Mouse (Mus musculus): ENCODE measurements around the gene Asl. TPM values are rescaled to one million over a fixed set of nuclear protein-coding genes. Genes with fewer than 3 reads are reported as not detected.

Gene Asl
- total RNA-seq, 2 experiments from 2014 or later, result 20.2 to 25.7 TPM

DNA sequence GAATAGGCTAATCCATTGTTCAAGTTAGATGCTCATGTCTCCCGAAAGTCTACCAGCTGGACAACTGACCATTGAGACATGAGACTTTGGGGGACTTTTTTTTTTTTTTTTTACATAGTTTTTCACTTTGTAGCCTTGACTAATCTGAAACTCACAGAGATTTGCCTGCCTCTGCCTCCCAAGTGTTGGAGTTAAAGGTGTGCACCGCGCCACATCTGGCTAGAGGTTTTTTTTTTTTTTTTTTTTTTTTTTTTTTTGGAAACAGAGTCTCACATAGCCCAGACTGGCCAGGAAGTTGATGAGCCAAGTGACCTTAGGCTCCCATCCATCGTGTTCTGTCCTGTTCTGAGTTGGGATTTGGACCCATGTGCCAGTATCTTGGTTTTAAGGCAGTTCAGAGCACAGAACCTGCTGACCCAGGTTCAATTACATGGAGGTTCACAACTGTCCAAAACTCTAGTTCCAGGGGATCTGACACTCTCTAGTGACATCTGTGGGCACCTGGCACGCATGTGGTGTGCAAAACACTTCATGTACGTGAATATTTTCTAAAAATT is 20.9 kb downstream of the Asl start:
- no peak for ATAC-seq (ENCODE audit: poor library complexity, severe bottlenecking)

DNA sequence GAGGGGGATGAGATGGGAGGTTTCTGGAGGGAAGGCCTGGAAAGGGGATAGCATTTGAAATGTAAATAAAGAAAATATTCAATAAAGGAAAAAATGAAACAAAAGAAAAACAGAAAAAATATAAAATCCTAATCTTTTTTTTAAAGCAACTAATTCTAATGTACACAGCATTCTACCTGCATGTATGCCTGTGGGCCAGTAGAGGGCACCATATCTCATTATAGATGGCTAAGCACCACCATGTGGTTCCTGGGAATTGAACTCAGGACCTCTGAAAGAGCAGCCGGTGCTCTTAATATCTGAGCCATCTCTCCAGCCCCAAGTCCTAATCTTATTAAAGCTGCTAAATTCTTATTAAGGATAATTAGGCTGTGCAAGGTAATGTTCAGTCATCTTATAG is 21.7 kb downstream of the Asl start:
- no peak for ATAC-seq (ENCODE audit: poor library complexity, severe bottlenecking)

DNA sequence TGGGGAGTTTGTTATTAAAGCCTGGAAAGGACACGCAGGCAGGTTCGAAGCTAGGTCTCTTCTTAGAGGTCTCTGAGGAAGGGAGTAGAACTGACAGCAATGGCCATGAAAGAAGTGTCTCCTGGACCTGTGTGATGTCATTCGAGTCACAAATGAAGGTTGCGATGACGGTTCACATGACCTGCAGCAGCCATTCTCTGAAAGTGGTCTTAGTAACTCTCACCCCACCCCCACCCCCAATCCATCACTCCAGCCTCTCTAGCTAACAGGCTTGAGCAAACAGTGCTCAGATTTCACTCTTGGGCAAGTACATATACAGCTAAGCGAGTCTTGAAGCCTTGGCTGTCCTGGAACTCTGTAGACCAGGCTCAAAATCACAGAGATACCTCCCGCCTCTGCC is 25.8 kb downstream of the Asl start:
- ATAC-seq (ENCODE audit: poor library complexity, severe bottlenecking), result no peak

DNA sequence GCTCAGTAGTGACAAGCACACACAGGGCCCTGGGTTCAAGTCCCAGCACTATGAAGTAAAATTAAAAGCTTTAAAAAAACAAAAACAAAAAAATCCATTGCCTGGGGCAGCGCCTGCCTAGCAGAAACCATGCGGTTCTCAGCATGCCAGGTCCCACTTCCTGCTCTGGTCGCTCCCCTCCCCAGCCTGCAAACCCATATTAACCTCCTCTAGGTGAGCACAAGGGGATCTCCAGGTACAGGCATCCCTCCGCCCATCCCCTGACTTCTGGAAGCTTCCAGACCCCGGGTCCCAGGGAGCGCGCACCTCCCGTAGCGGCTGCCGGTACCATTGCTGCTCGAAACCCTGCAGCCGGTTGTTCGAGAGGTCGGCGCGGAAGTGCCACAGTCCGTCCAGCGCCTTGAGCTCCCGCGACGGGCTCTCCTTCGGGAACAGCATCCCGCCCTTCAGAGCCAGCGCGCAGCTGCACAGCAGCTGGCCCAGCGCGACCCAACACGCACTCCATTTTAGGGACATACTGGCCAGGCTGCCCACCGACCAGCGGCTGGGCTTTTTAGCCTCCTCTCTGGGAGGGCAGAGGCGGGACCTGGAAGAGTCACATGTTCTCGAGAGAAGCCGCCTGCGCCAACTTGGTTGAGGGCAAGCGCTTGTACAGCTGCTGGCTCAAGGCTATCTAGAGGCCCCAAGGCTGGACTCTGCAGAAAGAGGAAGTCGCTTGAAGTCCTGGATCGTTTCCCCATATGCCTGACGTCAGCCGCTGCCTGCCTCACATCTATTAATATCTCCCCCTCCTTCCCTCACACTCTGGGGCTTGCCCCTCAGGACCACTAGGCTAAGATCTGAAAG is 26.5 kb downstream of the Asl start, which contains the start of gene Gusb:
TSS of gene Gusb (minus strand) at position 749 of the 846 bp plus-strand sequence.
- peak; percentile 71 for ATAC-seq (ENCODE audit: poor library complexity, severe bottlenecking)

DNA sequence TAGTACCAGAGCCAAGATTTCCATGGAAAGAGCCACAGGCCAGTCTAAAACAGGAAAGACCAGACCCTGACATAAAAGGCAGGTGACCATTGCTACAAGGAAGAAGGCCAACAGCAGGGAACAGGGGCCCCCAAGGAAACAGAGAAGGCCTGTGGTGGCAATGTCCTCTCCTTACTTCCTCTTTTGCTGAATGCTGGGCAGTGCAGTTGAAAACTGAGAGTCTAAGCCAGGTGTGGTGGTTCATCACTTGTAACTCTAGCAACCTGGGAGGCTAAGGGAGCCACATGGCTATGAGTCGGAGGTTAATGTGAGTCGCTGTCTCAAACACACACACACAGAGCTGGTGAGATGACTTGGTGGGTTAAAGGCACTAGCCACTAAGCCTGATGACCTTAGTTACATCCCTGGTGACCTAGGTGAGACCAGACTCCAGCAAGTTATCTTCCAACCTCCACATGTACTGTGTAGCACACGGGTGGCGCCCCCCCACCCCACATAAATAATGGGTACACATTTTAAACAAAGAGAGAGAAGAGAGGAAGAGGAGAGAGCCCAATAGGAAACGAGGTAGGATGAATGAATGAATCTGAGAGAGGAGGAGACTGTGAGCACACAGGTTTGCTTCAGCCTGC is 27.6 kb downstream of the Asl start:
- peak; percentile 46 for ATAC-seq (ENCODE audit: poor library complexity, severe bottlenecking)

DNA sequence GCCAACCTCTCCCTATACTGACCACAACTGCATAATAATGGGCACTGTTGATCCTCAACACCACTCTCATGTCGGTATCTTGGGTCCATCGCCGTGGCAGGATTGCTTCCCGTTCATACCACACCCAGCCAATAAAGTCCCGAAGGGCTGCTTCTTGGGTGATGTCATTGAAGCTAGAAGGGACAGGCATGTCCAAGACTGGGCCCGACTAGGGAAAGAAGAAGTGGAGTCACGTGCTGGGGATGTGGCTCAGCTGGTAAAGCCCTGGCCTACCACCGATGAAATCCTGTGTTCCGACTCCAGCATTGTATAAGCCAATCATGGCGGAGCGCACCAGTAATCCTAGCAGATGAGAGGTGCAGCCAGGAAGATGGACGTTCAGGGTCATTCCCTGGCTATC is 28.3 kb downstream of the Asl start:
- ATAC-seq (ENCODE audit: poor library complexity, severe bottlenecking), result peak; percentile 38

DNA sequence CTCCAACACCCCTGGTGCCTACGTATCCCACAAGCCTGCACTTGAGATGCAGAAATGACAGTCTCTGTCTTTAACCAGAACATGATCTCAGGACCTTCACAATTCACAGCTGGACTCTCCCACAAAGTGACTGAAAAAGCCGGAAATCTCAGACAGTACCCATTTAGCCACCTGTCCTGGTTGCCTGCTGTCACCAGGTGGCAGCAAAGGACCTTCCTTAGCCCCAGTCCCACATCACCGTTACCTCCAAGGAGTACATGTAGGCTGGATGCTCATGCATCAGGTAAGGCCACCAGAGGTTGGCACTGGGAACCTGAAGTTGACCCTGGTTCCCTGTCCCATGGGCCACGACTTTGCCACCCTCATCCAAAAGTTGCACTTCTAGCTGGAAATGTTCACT is 29.9 kb downstream of the Asl start:
- ATAC-seq (ENCODE audit: poor library complexity, severe bottlenecking), result peak; percentile 31

DNA sequence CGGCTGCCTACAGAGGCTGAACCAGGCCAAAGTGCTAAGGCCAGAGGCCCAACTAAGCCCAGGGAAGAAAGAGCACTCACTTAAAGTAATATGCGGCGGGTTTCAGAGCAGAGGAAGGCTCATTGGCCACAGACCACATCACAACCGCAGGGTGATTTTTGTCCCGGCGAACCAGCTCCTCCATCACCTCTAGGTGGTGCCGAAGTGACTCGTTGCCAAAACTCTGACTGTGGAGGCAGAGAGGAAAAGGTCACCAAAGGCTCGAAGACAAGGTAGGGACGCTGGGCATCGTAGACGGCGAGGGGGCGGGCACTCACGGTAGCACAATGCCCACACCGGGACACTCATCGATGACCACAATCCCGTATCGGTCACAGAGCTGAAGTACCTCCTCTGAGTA is 31.3 kb downstream of the Asl start:
- no peak for ATAC-seq (ENCODE audit: poor library complexity, severe bottlenecking)

DNA sequence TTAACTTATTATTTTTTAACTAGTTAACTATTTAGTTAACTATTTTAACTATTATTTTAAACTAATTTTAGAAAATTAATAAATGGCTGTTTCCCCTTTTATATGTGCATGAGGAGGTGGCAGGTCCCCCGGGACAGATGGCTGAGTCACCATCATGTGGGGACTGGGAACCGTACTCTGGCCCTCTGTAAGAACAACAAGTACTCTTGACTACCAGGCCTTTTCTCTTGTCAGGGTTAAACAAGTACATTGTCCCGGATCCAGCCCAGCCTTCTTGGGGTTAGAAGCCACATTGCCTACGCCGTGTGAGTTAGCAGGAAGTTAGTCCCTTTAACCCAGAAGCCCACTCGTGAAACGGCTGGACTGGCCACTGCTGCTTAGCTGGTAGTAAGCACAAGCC is 34.1 kb downstream of the Asl start:
- no peak for ATAC-seq (ENCODE audit: poor library complexity, severe bottlenecking)

DNA sequence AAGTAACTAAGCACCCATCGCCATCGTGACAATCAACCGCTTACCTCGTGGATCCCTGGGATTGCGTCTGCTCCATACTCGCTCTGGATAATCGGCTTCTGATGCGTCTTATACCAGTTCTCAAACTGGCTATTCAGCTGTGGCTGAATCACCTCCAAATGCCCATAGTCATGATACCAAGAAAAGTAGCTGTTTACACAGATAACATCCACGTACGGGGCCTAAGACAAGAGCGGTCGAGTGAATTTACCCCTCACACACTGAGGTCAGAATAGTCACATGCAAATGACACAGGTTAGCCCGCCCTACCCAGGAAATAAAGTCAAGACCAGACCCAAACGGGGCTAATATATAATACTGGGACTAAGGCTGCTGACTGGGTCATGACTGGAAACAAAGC is 35.7 kb downstream of the Asl start:
- no peak for ATAC-seq (ENCODE audit: poor library complexity, severe bottlenecking)

DNA sequence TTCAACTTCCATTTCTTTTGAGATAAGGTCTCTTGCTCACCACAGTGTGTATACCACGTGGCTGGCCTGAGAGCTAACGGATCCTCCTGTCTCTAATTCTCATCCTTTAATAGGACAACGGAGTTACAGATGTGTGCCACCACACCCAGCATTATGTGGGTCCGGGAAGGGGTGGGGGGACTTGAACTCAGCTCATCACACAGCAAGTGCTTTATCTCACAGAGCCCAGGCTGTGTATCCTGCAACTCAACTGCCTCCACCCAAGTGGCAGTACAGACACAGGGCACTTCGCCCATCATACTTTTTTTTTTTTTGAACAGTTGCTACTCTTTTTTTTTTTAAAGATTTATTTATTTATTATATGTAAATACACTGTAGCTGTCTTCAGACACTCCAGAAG is 37.1 kb downstream of the Asl start:
- no peak for ATAC-seq (ENCODE audit: poor library complexity, severe bottlenecking)

DNA sequence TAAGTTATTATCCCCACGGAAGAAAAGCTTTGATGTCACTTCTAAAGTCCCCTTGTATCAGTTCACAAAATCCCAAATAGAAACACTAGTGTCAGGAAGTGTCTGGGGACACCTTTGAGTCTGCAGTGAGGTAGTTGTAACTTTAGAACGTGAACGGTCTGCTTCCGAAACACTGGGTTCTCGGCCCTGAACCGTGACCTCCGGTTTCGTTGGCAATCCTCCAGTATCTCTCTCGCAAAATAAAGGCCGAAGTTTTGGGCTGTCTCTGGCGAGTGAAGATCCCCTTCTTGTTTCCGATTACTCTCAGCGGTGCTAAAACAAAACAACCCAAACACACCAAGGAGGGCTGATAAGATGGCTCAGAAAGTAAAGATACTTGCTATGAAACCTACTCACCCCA is 39.7 kb downstream of the Asl start:
- no peak for ATAC-seq (ENCODE audit: poor library complexity, severe bottlenecking)

DNA sequence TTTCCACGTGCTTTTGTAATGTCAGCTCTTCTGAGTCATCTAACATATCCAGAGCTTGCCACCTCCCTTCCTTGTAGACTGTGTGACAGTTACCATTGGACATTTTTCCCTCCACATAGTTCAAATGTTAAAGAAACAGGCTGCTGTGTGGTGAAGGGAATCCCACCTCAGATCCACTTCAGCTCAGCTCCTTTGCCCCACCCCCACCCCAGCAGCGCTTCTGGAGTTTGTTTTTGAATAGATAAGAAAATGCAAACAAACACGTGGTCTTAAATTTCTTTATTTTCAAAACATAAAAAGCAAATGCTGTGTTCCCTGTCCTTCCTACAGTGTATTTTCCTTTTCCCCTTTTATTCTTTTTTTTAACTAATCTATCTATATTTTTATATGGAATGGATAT is 48.8 kb downstream of the Asl start:
- ATAC-seq (ENCODE audit: poor library complexity, severe bottlenecking), result no peak

DNA sequence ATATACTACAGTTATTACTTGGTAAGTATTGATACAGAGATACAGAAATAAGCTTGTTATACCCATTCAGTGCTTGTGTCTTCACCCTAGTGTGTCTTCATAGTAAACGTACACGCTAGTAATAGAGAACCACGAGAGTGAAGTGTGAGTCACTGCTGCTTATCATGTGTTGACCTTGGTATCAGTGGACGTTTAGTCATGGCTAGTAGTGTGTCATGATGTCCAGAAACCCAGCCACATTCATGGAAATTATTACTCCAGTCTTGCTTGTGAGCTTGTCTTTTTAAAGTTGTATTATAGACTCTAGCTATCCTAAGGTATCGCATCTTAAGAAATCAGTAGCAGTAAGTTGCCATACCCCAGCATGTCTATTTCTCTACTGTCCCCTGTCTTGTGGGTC is 50.4 kb downstream of the Asl start:
- ATAC-seq (ENCODE audit: poor library complexity, severe bottlenecking), result no peak

DNA sequence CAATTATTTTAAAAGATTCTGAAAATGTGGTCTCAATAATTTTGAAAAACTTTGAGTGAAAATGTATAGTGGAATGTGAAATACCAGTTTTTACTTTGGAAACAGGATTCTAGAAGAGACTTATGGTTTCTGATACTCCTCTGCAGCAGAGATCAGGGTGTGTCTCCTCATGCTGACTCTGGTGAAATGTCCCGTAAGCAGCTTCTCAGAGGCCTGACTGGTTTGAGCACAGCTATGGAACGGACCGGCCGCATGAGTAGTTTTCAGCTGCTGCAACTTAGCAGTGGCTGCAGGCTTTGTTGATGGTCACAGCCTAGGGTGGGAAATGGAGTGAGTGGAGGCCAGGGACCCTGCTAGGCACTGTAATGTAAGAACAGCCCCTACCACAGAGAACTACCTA is 51.3 kb downstream of the Asl start:
- ATAC-seq (ENCODE audit: poor library complexity, severe bottlenecking), result no peak

DNA sequence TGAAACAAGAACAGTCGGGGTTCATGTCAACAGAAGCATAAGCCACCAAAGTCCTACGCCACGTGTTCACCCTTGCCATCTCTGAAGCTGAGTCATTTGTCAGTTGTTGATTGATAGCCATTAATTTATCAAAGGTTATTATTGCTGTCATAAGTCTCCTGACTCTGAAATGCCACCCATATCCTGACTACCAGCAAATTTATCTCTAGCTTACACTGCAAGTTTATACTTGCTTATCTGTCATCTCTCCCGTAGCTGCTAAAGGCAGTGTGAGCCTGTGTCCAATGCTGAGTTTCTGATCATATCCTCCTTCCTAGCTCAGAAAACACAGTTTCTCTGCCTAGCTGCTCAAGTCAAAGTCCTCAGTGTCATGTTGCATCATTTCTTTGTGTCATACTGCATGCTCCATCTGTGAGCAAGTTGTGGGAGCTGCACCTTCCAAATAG is 54.2 kb downstream of the Asl start:
- 0 out of 2 replicates have a peak, but pooled peaks have one; percentile 18 for ATAC-seq (ENCODE audit: poor library complexity, severe bottlenecking)

DNA sequence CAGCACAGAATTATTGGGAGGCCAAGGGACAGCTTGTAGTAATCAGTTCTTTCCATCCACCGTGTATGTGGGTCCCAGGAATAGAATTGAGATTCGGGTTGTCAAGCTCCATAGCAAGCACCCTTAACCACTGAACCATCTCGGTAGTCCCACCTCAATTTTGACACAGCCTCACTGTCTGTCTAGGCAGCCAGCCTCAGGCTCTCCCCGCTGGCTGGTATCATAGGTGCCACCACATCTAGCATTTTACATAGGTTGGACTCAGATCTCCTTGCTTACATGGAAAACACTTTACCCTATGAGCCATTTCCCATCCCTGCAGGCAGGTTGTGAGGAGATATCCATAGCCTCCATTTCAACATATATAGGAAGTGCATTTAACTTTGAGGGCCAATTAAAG is 54.7 kb downstream of the Asl start:
- no peak for ATAC-seq (ENCODE audit: poor library complexity, severe bottlenecking)

DNA sequence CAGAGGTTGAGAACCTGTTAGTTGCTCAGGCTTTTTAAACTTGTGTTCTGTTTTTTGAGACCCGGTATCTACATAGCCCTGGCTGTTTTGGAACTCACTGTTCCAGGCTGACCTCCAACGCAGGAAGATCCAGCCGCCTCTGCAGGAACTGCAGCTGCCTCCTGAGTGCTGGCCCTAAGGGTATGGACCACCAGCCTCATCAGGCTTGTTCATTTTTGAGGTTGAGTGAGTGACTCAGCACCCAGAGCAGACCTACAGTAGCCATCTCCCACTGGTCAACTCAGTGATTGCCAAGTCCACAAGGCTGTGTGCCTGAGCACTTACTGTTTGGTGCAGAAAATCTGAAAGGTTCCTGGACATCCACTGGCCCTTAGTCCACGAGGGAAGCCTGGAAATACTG is 57.6 kb downstream of the Asl start:
- ATAC-seq (ENCODE audit: poor library complexity, severe bottlenecking), result no peak

DNA sequence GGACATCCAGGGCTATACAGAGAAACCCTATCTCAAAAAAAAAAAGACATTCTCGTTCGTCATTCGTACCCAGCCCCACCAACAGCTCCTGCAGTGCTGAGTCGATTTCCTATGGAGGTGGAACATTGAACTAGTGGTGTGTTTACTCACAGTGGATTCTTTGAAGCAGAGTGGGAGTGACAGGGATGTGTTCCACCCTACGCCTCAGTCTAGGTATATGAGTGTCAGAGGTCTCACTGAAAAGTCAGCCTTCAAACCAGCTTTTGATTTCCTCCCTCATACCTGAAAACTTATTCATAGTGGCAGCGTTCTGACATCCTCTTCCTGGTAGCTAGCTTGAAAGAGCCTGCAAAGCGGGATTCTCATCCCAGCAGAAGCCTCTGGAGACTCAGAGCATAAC is 60.6 kb downstream of the Asl start:
- no peak for ATAC-seq (ENCODE audit: poor library complexity, severe bottlenecking)

DNA sequence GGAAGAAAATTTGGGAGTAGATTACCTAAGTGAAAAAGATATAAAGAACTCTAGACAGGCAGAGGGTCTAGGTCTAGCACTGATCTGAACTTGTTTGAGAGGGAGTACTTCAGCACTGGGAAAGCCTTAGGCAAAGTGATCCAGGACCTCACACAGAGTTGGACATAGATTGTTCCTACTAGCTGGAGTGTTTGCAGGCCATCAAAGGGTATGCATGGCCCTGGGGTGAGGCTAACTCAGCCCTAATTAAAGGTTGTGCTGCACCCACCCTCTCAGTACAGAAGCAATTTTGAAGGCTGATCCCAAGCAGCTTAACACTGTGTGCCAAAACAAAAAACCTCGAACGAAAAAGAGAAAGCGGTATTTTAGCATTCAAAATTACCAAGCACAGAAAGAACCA is 62.6 kb downstream of the Asl start:
- ATAC-seq (ENCODE audit: poor library complexity, severe bottlenecking), result no peak

DNA sequence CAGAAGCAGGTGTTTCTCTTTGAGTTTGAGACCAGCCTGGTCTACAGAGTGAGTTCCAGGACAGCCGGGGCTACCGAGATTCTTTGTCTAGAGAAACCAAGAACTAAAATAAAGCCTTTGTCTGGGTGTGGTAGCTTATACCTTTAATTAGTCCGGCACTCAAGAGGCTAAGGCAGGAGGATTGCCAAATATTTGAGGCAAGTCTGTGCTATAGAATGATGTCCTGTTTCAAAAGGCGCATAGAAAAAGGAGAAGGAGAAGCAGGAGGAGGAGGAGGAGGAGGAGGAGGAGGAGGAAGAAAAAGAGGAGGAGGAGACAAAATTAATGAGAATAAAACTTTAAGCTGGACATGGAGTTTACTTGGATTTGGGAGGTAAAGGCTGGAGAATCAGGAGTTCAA is 65.8 kb downstream of the Asl start:
- ATAC-seq (ENCODE audit: poor library complexity, severe bottlenecking), result peak; percentile 66

Measured in megakaryocyte, adult 5-6 weeks (primary cell).